Mouse (Mus musculus): Measurements from ENCODE around the gene Wfdc8.
A peak's percentile ranks its signal among the peaks of the same experiment; 100 is the strongest.
"Not testable (repeated sequence)": the region's sequence is repeated elsewhere in the genome, so short reads cannot be mapped to it uniquely, and the experiment has no call there.

The Wfdc8 gene

GRCm38 (mm10) chr2:164613471-164613870, at the start of gene Wfdc8, which contains the start of gene Wfdc6b:
TSS of gene Wfdc8 (minus strand) at chr2:164613626.
TSS of gene Wfdc6b (plus strand) at chr2:164613522.
- not testable (repeated sequence) for DNase-seq

- no peak for DNase-seq
Observed at GRCm38 (mm10) chr2:164656483-164656882, 43.1 kb upstream of the Wfdc8 start, which contains the start of gene Wfdc9. TSS of gene Wfdc9 (minus strand) at chr2:164656583.

- peak; percentile 69 to 72 for DNase-seq
Observed at GRCm38 (mm10) chr2:164655858-164656257, 42.4 kb upstream of the Wfdc8 start, which contains the start of gene Wfdc10. TSS of gene Wfdc10 (plus strand) at chr2:164656046.

- DNase-seq: no peak
Observed at GRCm38 (mm10) chr2:164641881-164642673, 28.7 kb upstream of the Wfdc8 start.

- DNase-seq: peak in 1 of 2 experiments; percentile 4
Observed at GRCm38 (mm10) chr2:164641129-164641528, 27.7 kb upstream of the Wfdc8 start.

DNA sequence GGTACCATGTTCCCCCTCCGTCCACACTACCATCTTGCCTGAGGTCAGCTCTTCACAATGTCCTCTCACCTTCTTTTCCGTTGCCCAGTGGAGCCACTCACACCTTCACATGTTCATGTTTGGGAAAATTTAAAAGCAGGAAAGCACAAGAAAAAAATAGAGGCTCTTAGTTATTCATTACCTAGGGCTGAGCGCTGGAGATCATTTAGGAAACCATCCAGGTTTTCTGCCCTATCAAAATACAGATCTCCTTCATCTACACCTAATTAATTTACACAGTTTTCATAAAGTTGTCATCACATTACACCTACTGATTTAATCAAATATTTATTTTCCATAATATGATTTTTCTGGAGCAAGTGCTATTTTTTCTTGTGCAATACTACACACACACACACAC, 25.3 kb upstream of the Wfdc8 start, which contains the start of gene Wfdc16:
TSS of gene Wfdc16 (minus strand) at position 101 of the 400 bp plus-strand sequence.
- no peak for DNase-seq

DNA sequence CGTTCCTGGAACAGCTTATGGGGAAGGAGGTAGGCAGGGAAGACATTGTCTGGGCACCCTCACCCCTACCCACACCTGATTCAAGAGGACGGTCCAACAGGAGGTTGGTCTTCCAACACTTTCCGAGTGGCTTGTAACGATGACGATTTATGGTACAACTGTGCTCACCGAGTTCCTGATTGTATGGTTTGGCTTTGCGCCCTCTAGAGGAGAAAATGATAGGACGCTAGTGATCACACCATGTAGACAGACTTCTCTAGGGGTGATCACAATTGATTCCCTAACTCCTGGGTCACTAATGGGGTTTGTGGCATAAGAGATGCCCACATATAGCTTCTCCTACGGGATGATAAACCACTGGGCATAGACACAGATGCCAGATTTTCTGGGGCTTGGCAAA, 21.8 kb upstream of the Wfdc8 start:
- peak; percentile 3 to 17 for DNase-seq

DNA sequence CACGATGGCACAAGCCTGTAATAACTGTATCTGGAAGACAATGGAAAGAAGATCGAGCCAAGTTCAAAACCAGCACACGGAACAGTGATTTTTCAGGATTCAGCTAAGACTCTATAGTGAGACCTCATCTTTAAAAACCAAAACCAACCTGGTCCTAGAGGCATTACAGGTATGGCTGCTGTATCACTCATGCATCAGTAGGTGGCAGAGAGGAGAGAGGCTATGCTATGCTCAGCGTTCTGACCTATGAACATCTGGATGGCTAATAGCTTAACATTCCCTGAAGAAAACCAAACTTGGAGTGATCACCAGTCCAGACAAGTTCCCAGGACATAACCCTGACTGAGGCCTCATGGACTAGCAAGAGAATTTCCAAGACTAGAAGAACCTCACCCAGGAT, 8.3 kb upstream of the Wfdc8 start:
- no peak for DNase-seq

DNA sequence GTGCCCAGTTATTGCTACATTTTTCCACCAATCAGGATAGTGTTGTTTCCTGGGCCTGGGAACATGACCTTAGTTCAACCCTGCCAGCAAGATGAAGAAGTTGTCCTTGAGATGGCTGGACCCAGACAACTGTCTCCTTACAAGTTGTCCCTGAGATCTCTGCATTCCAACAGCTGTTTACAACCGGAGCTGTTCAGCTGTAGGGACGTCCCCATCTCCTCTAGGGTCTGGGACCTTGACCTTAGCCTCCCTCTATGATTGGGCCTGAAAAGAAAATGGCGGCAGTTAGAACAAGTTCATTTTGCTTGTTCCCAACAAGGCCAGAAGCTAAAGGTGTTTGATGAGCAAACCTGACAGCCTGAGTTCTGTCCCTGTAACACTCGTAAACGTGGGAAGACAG, 5.6 kb upstream of the Wfdc8 start:
- no peak for DNase-seq

DNA sequence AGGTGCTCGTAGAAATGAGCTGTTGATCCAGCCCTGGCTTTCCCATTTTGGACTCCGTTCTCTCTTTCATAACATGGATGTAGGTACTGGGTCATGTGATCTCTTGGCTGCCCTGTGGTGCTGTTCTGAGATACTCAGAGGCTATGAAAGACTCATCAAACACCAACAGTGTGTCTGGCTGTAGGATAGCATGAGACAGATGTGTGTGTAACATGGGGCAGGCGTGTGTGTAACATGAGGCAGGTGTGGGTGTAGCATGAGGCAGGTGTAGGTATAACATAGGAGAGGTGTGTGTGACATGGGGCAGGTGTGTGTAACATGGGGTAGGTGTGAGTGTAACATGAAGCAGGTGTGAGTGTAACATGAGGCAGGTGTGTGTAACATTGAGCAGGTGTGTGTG, 2.0 kb upstream of the Wfdc8 start:
- DNase-seq: no peak

GRCm38 (mm10) chr2:164608781-164609180, 4.6 kb downstream of the Wfdc8 start:
- DNase-seq: no peak

- no peak for DNase-seq
Observed at GRCm38 (mm10) chr2:164604411-164604810, 9.0 kb downstream of the Wfdc8 start.

GRCm38 (mm10) chr2:164603482-164603881, 9.9 kb downstream of the Wfdc8 start:
- DNase-seq: no peak

DNA sequence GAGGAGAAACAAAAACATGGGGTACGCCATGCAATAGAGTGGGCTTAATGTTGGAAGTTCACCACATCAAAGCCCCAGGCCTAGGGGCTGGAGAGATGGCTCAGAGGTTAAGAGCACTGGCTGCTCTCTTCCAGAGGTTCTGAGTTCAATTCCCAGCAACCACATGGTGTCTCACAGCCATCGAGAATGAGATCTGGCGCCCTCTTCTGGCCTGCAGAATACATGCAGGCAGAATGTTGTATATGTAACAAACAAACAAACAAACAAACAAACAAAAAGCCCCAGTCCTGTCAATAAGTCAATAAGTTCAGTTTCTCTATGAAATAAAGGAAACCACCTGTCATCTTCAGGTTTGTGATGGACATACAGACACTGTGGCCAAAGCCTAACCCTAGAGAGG, 13.2 kb downstream of the Wfdc8 start:
- DNase-seq: no peak

- DNase-seq: no peak
Observed at GRCm38 (mm10) chr2:164593494-164593893, 19.9 kb downstream of the Wfdc8 start, which contains the start of gene Eppin. TSS of gene Eppin (minus strand) at chr2:164593594.

DNA sequence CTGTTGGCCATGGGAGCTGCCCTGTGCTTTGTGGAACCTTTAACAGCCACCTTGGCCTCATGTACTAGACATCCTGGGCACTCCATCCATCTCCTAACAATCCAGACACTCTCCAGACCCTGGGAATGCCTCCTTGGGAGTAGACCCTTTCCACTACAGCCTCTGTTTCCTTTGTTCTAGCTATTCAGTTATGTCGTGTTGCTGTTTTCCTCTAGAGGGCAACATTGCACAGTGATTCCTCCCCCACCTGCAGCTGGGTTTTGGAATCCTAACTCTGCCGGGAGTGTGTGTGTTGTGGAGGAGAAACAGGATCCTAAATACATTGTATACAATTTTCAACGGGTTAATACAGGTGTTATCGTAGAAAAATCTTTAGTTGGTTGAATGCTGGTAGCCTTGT, 21.4 kb downstream of the Wfdc8 start:
- no peak for DNase-seq

DNA sequence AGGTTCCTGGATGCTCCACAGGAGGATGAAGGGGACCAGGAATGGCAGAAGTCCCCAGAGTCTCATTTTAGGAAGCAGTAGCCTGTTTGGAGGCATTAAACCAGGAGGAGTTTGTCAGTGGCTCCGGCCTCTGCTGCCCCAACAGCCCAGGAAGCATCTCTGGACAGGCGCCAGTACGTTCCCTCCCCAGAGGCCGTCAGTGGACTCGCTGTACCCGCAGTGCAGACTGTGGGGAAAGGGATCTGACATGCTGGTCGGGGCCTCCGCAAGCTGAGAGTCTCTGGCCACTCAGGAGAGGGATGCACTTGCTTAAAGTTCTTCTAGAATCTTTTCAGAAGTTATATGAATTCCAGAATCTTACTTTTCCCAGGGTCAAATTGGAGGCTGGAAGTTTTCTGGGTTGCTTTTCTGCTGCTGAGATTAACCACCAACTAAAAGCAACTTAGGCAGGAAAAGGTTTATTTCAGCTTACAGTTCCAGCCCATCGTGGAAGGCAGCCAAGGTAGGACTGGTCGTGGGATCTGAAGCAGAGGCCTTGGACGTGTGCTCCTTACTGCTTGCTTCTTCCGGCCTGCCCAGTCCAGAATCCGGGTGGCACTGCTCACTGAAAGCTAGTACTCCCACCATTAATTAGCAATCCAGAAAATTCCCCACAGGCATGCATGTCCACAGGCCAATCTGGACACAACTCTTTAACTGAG, 28.3 kb downstream of the Wfdc8 start, which contains the start of gene Wfdc6a:
TSS of gene Wfdc6a (minus strand) at position 423 of the 701 bp plus-strand sequence.
- not testable (repeated sequence) for DNase-seq

DNA sequence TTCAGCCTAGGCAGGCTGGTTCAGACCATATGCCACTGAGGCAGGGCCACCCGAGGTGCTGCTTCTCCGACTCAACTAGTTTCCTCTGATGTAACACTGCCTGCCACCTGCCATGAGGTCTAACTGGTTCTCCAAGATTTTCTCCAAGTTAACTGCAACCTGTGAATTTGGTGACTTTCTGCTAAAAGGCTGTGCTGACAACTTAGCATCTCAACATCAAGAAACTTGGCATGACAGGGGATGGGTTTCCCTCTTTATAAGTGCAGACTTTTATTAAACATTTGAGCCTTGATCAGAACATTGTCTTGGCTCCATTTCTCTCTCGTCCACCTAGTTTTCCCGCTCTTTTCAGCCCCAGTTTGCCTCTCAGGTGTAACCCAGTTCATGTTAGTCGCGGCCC, 40.1 kb downstream of the Wfdc8 start, which contains the start of gene Spint3:
TSS of gene Spint3 (minus strand) at position 101 of the 400 bp plus-strand sequence.
- DNase-seq: not testable (repeated sequence)

DNA sequence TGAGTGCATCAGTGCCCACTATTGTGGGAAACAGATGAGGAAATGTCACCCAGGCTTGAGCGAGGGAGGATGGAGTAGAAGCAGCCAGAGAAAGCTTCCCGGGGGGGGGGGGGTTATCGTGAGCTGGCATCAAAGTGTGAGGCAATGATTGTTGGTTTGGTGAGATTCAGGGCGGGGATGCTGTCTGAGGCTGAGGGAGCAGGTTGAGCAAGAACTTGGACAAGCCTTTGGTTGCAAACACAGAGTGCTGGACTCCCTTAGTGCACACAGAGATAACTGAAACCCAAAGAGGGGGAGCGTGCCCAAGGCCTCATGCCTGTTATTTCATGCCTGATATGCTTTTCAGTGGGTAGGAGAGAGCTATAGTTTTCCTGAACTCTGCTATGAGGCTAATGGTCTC, 46.0 kb downstream of the Wfdc8 start:
- DNase-seq: no peak

GRCm38 (mm10) chr2:164566997-164567396, 46.4 kb downstream of the Wfdc8 start:
- DNase-seq: no peak

DNA sequence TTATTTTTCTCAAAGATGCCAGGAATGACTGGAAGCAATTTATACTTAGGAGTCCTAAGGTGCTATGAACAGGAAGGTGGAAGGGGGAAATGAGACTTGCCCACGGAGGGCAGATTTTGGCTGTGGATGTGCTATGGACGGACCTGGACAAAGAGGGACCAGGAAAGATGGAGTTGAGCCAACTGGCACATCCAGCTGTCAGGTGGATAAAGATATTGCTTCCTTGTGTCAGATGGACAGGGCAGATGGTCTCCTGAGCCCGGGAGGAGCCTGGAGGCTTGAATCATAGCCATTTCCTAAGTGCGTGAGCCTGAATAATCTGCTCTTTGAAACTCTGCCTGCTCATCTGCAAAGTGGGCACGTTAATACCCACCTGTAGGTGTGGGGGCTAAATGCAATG, 49.1 kb downstream of the Wfdc8 start:
- DNase-seq: no peak

GRCm38 (mm10) chr2:164563339-164564038, 49.9 kb downstream of the Wfdc8 start:
- DNase-seq: peak; percentile 7 to 15
